Mouse (Mus musculus) midbrain, embryonic 13.5 days (tissue): Measurements from ENCODE around the gene Accsl. TPM values are rescaled to one million over a fixed set of nuclear protein-coding genes. Genes with fewer than 3 reads are reported as not detected.

Source experiments
- ATAC-seq: fragments of 200-750 bp; cut with Nextera tagmentation; 2 replicates; pipeline ENCODE4 v1.8.0; 2017; ENCODE audit warnings: mild to moderate bottlenecking, moderate TSS enrichment, moderate library complexity
- H3K27ac ChIP-seq: fragments of 300-500 bp; sonication (generic); 2 replicates; pipeline ENCODE4 v1.5.1; 2015; ENCODE audit warnings: inconsistent platforms, mild to moderate bottlenecking, moderate library complexity
- H3K27me3 ChIP-seq: fragments of 300-500 bp; sonication (generic); 2 replicates; pipeline ENCODE4 v1.6.1; 2015; ENCODE audit warnings: mild to moderate bottlenecking, inconsistent platforms
- H3K36me3 ChIP-seq: fragments of 300-500 bp; sonication (generic); 2 replicates; pipeline ENCODE4 v1.6.1; 2015; ENCODE audit warnings: mild to moderate bottlenecking, inconsistent platforms
- H3K4me1 ChIP-seq: fragments of 300-500 bp; sonication (generic); replicated peaks from 2 replicates; pipeline ENCODE4 v1.6.1; 2015; ENCODE audit warnings: inconsistent platforms
- H3K4me2 ChIP-seq: fragments of 300-500 bp; sonication (generic); replicated peaks from 2 replicates; pipeline ENCODE4 v1.6.1; 2015; ENCODE audit warnings: moderate library complexity, mild to moderate bottlenecking, inconsistent platforms
- H3K4me3 ChIP-seq: fragments of 300-500 bp; sonication (generic); replicated peaks from 2 replicates; pipeline ENCODE4 v1.5.1; 2015; ENCODE audit warnings: mild to moderate bottlenecking, inconsistent platforms
- H3K9ac ChIP-seq: fragments of 300-500 bp; sonication (generic); replicated peaks from 2 replicates; pipeline ENCODE4 v1.6.1; 2015; ENCODE audit warnings: mild to moderate bottlenecking, inconsistent platforms
- H3K9me3 ChIP-seq: fragments of 300-500 bp; sonication (generic); 2 replicates; pipeline ENCODE4 v1.6.1; 2016; ENCODE audit warnings: mild to moderate bottlenecking, inconsistent platforms
- WGBS: fragments of 180-500 bp; shearing (Covaris S2); methylation state at CpG from one replicate; pipeline ENCODE4 v1.1.7; 2015; 5-methylcytosine and 5-hydroxymethylcytosine counted together
- polyA plus RNA-seq: library from polyadenylated mRNA; unstranded; fragments of >200 nt; fragmentation: Nextera tagmentation; extraction: Ambion mirVana; gene quantifications from 2 replicates; pipeline ENCODE4 v1.2.1, GENCODE M21; 2015

Accsl gene
- polyA plus RNA-seq, 1 experiment from 2014 or later = 0.30 TPM

GRCm38 (mm10) chr2:93889071-93889470 is 20.1 kb upstream of the Accsl start:
- no peak overlapping the region for H3K27ac ChIP-seq
- ATAC-seq = no peak
- 87% methylated on average over 7 of the region's 7 CpGs for WGBS
- peaks cover 28% of the 10 kb centered on the region for H3K4me1 ChIP-seq
- H3K36me3 ChIP-seq = no peaks in the 10 kb centered on the region
- no peak overlapping the region for H3K9ac ChIP-seq
- no peak overlapping the region for H3K4me3 ChIP-seq
- H3K27me3 ChIP-seq = no peaks in the 10 kb centered on the region
- H3K9me3 ChIP-seq = no peaks in the 10 kb centered on the region
- no peak overlapping the region for H3K4me2 ChIP-seq

- 94% methylated on average over 6 of the region's 6 CpGs for WGBS
- Histone ChIP-seq H3K4me2 (no peak overlapping the region), H3K9me3 (no peaks in the 10 kb centered on the region), H3K27ac (no peak overlapping the region), H3K9ac (no peak overlapping the region), H3K27me3 (no peaks in the 10 kb centered on the region), H3K4me3 (no peak overlapping the region), H3K4me1 (peaks cover 31% of the 10 kb centered on the region), H3K36me3 (no peaks in the 10 kb centered on the region)
- ATAC-seq = no peak
Measured at GRCm38 (mm10) chr2:93888366-93888765, 19.4 kb upstream of the Accsl start.

GRCm38 (mm10) chr2:93887273-93887672 is 18.3 kb upstream of the Accsl start:
- 91% methylated on average over 11 of the region's 11 CpGs for WGBS
- no peaks in the 10 kb centered on the region for H3K27me3 ChIP-seq

GRCm38 (mm10) chr2:93886013-93886794 is 17.2 kb upstream of the Accsl start:
- no peak overlapping the region for H3K9ac ChIP-seq
- H3K4me2 ChIP-seq = no peak overlapping the region
- no peaks in the 10 kb centered on the region for H3K27me3 ChIP-seq
- no peak overlapping the region for H3K4me3 ChIP-seq
- H3K27ac ChIP-seq = no peak overlapping the region
- 72% methylated on average over 10 of the region's 10 CpGs for WGBS
- no peaks in the 10 kb centered on the region for H3K36me3 ChIP-seq
- no peak for ATAC-seq
- H3K9me3 ChIP-seq = no peaks in the 10 kb centered on the region
- H3K4me1 ChIP-seq = peaks cover 18% of the 10 kb centered on the region

More at GRCm38 (mm10) chr2:93887273-93887672, 18.3 kb upstream of the Accsl start:
- Histone ChIP-seq H3K4me3 (no peak overlapping the region), H3K27ac (no peak overlapping the region), H3K4me2 (no peak overlapping the region), H3K9ac (no peak overlapping the region), H3K9me3 (no peaks in the 10 kb centered on the region), H3K4me1 (peaks cover 28% of the 10 kb centered on the region), H3K36me3 (no peaks in the 10 kb centered on the region)
- ATAC-seq = no peak

- no peak overlapping the region for H3K27ac ChIP-seq
- H3K4me3 ChIP-seq = no peak overlapping the region
- H3K9ac ChIP-seq = no peak overlapping the region
- no peak for ATAC-seq
- no peaks in the 10 kb centered on the region for H3K27me3 ChIP-seq
- H3K36me3 ChIP-seq = no peaks in the 10 kb centered on the region
- peaks cover 8% of the 10 kb centered on the region for H3K4me1 ChIP-seq
- WGBS = 63% methylated on average over 5 of the region's 5 CpGs
- H3K9me3 ChIP-seq = no peaks in the 10 kb centered on the region
- H3K4me2 ChIP-seq = no peak overlapping the region
Measured at GRCm38 (mm10) chr2:93883066-93883465, 14.1 kb upstream of the Accsl start.

GRCm38 (mm10) chr2:93881640-93882367 is 12.8 kb upstream of the Accsl start:
- no peak overlapping the region for H3K27ac ChIP-seq
- H3K4me1 ChIP-seq = peaks cover 8% of the 10 kb centered on the region
- no peak overlapping the region for H3K4me3 ChIP-seq
- no peak overlapping the region for H3K4me2 ChIP-seq
- H3K27me3 ChIP-seq = no peaks in the 10 kb centered on the region
- 88% methylated on average over 9 of the region's 9 CpGs for WGBS
- no peak overlapping the region for H3K9ac ChIP-seq
- no peaks in the 10 kb centered on the region for H3K9me3 ChIP-seq
- H3K36me3 ChIP-seq = no peaks in the 10 kb centered on the region
- ATAC-seq = no peak

- no peak overlapping the region for H3K4me3 ChIP-seq
- H3K27me3 ChIP-seq = no peaks in the 10 kb centered on the region
- no peak overlapping the region for H3K9ac ChIP-seq
- H3K9me3 ChIP-seq = no peaks in the 10 kb centered on the region
- H3K4me2 ChIP-seq = no peak overlapping the region
- no peaks in the 10 kb centered on the region for H3K36me3 ChIP-seq
- no peak overlapping the region for H3K27ac ChIP-seq
- H3K4me1 ChIP-seq = peaks cover 8% of the 10 kb centered on the region
- ATAC-seq = no peak
- 89% methylated on average over 3 of the region's 3 CpGs for WGBS
Measured at GRCm38 (mm10) chr2:93880981-93881380, 12.0 kb upstream of the Accsl start.

- Histone ChIP-seq H3K27me3 (no peaks in the 10 kb centered on the region), H3K27ac (no peak overlapping the region), H3K9me3 (no peaks in the 10 kb centered on the region), H3K4me2 (no peak overlapping the region), H3K9ac (no peak overlapping the region), H3K36me3 (no peaks in the 10 kb centered on the region), H3K4me3 (no peak overlapping the region), H3K4me1 (peaks cover 8% of the 10 kb centered on the region)
- 69% methylated on average over 8 of the region's 8 CpGs for WGBS
- no peak for ATAC-seq
Measured at GRCm38 (mm10) chr2:93880450-93880849, 11.5 kb upstream of the Accsl start.

GRCm38 (mm10) chr2:93877005-93877404 is 8.0 kb upstream of the Accsl start:
- Histone ChIP-seq H3K27ac (no peak overlapping the region), H3K9me3 (no peaks in the 10 kb centered on the region), H3K36me3 (no peaks in the 10 kb centered on the region), H3K4me1 (peaks cover 12% of the 10 kb centered on the region), H3K27me3 (no peaks in the 10 kb centered on the region), H3K9ac (no peak overlapping the region), H3K4me3 (no peak overlapping the region), H3K4me2 (no peak overlapping the region)
- ATAC-seq = no peak
- 73% methylated on average over 5 of the region's 5 CpGs for WGBS

- 84% methylated on average over 3 of the region's 3 CpGs for WGBS
- no peaks in the 10 kb centered on the region for H3K9me3 ChIP-seq
- no peak overlapping the region for H3K27ac ChIP-seq
- H3K4me2 ChIP-seq = no peak overlapping the region
- H3K36me3 ChIP-seq = no peaks in the 10 kb centered on the region
- H3K4me3 ChIP-seq = no peak overlapping the region
- no peak overlapping the region for H3K9ac ChIP-seq
- H3K4me1 ChIP-seq = peaks cover 12% of the 10 kb centered on the region
- ATAC-seq = no peak
- H3K27me3 ChIP-seq = no peaks in the 10 kb centered on the region
Measured at GRCm38 (mm10) chr2:93874606-93875005, 5.6 kb upstream of the Accsl start.

GRCm38 (mm10) chr2:93874227-93874514 is 5.2 kb upstream of the Accsl start:
- H3K27me3 ChIP-seq = no peaks in the 10 kb centered on the region
- H3K9me3 ChIP-seq = no peaks in the 10 kb centered on the region
- no peaks in the 10 kb centered on the region for H3K36me3 ChIP-seq
- no peak overlapping the region for H3K27ac ChIP-seq
- H3K9ac ChIP-seq = no peak overlapping the region
- 28% methylated on average over 2 of the region's 2 CpGs for WGBS
- peaks cover 12% of the 10 kb centered on the region for H3K4me1 ChIP-seq
- no peak for ATAC-seq
- H3K4me2 ChIP-seq = no peak overlapping the region
- no peak overlapping the region for H3K4me3 ChIP-seq

- H3K9me3 ChIP-seq = no peaks in the 10 kb centered on the region
- H3K36me3 ChIP-seq = no peaks in the 10 kb centered on the region
- peak; percentile 49 for ATAC-seq
- H3K27ac ChIP-seq = no peak overlapping the region
- no peak overlapping the region for H3K4me2 ChIP-seq
- H3K27me3 ChIP-seq = no peaks in the 10 kb centered on the region
- no peak overlapping the region for H3K4me3 ChIP-seq
- 24% methylated on average over 12 of the region's 12 CpGs for WGBS
- H3K9ac ChIP-seq = 0 out of 2 replicates have a peak overlapping the region, but pooled peaks have one; percentile 4
- H3K4me1 ChIP-seq = peaks cover 12% of the 10 kb centered on the region
Measured at GRCm38 (mm10) chr2:93873449-93874226, 4.7 kb upstream of the Accsl start.
